Mouse (Mus musculus) telencephalon, adult 2 months (tissue): ENCODE measurements around the gene Pdk4.

Experiments used
- DNase-seq: peaks from one replicate; pipeline ENCODE4 v3.0.0-alpha.2; 2011; ENCODE audit warnings: low read depth, low spot score

The Pdk4 gene

GRCm38 (mm10) chr6:5444331-5444898 is 51.7 kb downstream of the Pdk4 start:
- no peak for DNase-seq

- peak; percentile 45 for DNase-seq
Measured at GRCm38 (mm10) chr6:5443104-5443863, 52.8 kb downstream of the Pdk4 start.

DNA sequence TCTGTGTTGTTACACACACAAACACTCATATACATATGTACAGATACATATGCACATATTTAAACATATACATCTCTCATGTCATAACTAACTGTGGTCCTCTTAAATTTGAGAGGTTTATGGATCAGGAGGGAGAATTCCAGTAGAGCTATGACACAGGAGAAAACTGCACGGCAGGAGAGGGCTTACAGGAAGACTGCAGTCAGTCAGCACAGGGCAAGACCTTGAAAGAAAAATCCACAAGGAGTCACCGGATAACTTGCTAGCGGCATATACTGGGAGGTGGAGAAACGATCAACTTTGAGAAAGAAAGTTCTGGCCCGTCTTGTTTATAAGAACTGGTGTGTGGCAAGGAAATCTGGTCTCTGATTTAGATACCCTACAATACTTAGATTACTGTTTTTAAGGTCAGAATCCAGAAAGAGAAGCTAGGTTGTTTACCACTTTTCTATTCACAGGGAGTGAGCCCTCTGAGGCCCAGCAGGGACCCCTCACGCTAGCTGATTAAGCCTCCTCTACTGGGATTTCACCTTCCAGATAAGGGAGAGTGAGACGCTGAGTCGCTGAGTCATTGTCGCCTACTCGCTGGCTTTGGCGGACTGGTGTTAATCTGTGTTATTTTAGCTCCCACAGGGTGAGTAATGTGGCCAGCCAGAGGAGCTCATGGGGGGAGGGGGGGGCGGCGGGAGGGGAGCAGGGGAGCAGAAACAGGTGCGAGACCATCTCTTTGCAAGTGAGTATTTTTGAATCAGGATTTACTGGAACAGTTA is 53.6 kb downstream of the Pdk4 start:
- peak; percentile 49 for DNase-seq

DNA sequence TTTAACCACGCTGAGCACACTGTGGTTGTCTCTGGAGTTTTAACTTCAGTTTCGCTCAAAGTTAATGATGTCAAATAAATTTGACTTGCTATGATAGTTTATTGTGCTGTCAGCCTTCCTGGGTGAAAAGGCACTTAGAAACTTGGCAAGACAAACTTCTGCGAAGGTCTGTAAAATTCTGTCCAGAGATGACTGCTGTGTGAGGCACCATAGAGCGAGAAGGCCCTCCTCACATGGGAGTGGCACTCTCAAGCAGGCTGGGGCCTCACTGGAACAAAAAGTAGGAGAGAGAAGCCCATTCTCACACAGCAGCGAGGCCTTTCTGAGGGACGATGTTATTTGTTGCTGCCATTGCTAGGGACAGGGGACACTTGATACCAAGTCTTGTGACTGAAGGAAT is 54.9 kb downstream of the Pdk4 start:
- no peak for DNase-seq

DNA sequence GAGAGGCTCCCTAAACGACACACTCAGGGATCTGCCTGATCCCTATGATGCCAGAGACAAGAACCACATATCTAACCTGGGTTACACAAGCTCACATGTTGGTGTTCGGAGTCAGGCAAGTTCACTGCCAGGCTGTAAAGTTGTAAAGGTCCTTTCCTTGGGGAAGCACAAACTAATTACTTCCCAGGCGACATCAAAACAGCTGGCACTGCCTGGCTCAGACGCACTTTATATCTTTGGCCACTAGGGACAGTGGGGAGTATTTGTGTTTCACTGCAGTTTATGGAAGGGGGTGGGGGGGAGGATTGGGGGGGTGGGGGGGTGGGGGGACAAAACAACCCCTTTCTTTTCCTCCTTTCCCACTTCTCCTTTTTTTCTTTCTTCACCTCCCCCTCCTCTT is 58.4 kb downstream of the Pdk4 start:
- no peak for DNase-seq

GRCm38 (mm10) chr6:5433887-5434286 is 62.2 kb downstream of the Pdk4 start:
- no peak for DNase-seq
